Mouse (Mus musculus): ENCODE results near the gene Dnah9.

- TF ChIP-seq CTCF (IDR thresholded peaks at IDR 0.05; ENCODE audit: extremely low read depth, insufficient read depth, low read length) (no peak), POLR2A (IDR thresholded peaks at IDR 0.05; ENCODE audit: extremely low read depth, insufficient read depth, low read length) (peak; percentile 80; the same call in 1 of the 2 replicates)
Measured at GRCm38 (mm10) chr11:66167801-66168651, at the start of gene Dnah9.

Measured in cortical plate, adult 2 months (tissue).